Mouse (Mus musculus) v-Abl transformed pro-B cells (cell line): ENCODE results near the gene Dag1.
"Not testable (repeated sequence)": the region's sequence is repeated elsewhere in the genome, so short reads cannot be mapped to it uniquely, and the experiment has no call there.

Experiments used
- in situ Hi-C, 2 experiments: fragments of 400-800 bp; cut with MboI; formaldehyde crosslinking; loops; one replicate each; pipeline ENCODE4 v1.15.1; 2025; ENCODE audit not compliant: unreplicated experiment in 2 of 2

The Dag1 gene

GRCm38 (mm10) chr9:108274476-108275330 is 10.9 kb upstream of the Dag1 start:
- in situ Hi-C loops, result loop anchor here (5.0 to 10.0 kb wide), 4 partner anchors 67 to 177 kb away; no protein-coding TSS in a partner anchor

- in situ Hi-C loops, result loop anchor here (5.0 to 10.0 kb wide), 2 partner anchors 66 to 139 kb away; no protein-coding TSS in a partner anchor
Measured at GRCm38 (mm10) chr9:108273485-108273884, 9.7 kb upstream of the Dag1 start.

GRCm38 (mm10) chr9:108272691-108273090 is 8.9 kb upstream of the Dag1 start:
- in situ Hi-C loops, result loop anchor here (5.0 to 10.0 kb wide), 2 partner anchors 65 to 138 kb away; no protein-coding TSS in a partner anchor

GRCm38 (mm10) chr9:108271941-108272340 is 8.2 kb upstream of the Dag1 start:
- in situ Hi-C loops, result loop anchor here (5.0 to 10.0 kb wide), 2 partner anchors 65 to 137 kb away; no protein-coding TSS in a partner anchor

- in situ Hi-C loops, result not testable (repeated sequence)
Measured at GRCm38 (mm10) chr9:108268701-108269100, 4.9 kb upstream of the Dag1 start.

- in situ Hi-C loops, result no loop called here
Measured at GRCm38 (mm10) chr9:108267691-108268090, 3.9 kb upstream of the Dag1 start.

- in situ Hi-C loops, result no loop called here
Measured at GRCm38 (mm10) chr9:108266261-108266935, 2.6 kb upstream of the Dag1 start.

- in situ Hi-C loops, result no loop called here
Measured at GRCm38 (mm10) chr9:108264191-108264921, 598 bp upstream of the Dag1 start.

GRCm38 (mm10) chr9:108263131-108263681 is 552 bp downstream of the Dag1 start:
- in situ Hi-C loops, result no loop called here

GRCm38 (mm10) chr9:108262494-108263049 is 1.2 kb downstream of the Dag1 start:
- in situ Hi-C loops, result no loop called here

GRCm38 (mm10) chr9:108261865-108262264 is 1.9 kb downstream of the Dag1 start:
- in situ Hi-C loops, result no loop called here

- in situ Hi-C loops, result no loop called here
Measured at GRCm38 (mm10) chr9:108260526-108260925, 3.2 kb downstream of the Dag1 start.

GRCm38 (mm10) chr9:108252766-108253165 is 11.0 kb downstream of the Dag1 start:
- in situ Hi-C loops, result no loop called here

- in situ Hi-C loops, result no loop called here
Measured at GRCm38 (mm10) chr9:108251877-108252276, 11.9 kb downstream of the Dag1 start.

- in situ Hi-C loops, result no loop called here
Measured at GRCm38 (mm10) chr9:108248957-108249356, 14.8 kb downstream of the Dag1 start.

- in situ Hi-C loops, result no loop called here
Measured at GRCm38 (mm10) chr9:108244984-108245383, 18.8 kb downstream of the Dag1 start.

- in situ Hi-C loops, result no loop called here
Measured at GRCm38 (mm10) chr9:108244540-108244939, 19.2 kb downstream of the Dag1 start.

GRCm38 (mm10) chr9:108239951-108240350 is 23.8 kb downstream of the Dag1 start:
- in situ Hi-C loops, result no loop called here

- in situ Hi-C loops, result no loop called here
Measured at GRCm38 (mm10) chr9:108238831-108239230, 24.9 kb downstream of the Dag1 start.

- in situ Hi-C loops, result no loop called here
Measured at GRCm38 (mm10) chr9:108238402-108238801, 25.4 kb downstream of the Dag1 start.
